Mouse (Mus musculus) hindbrain, embryonic 10.5 days (tissue): ENCODE results near the gene Isl2. TPM values are rescaled to one million over a fixed set of nuclear protein-coding genes. Genes with fewer than 3 reads are reported as not detected.

Source experiments
- DNase-seq: peaks from one replicate; pipeline ENCODE4 v3.0.0-alpha.2; 2017; ENCODE audit warnings: low spot score
- H3K27ac ChIP-seq: fragments of 300-500 bp; sonication (generic); 2 replicates; pipeline ENCODE4 v1.5.1; 2016; ENCODE audit warnings: mild to moderate bottlenecking, moderate library complexity
- H3K27me3 ChIP-seq: fragments of 300-500 bp; sonication (generic); 2 replicates; pipeline ENCODE4 v1.6.1; 2016; ENCODE audit warnings: mild to moderate bottlenecking; ENCODE audit not compliant: poor library complexity, insufficient read depth, severe bottlenecking
- H3K36me3 ChIP-seq: fragments of 300-500 bp; sonication (generic); 2 replicates; pipeline ENCODE4 v1.6.1; 2016; ENCODE audit warnings: mild to moderate bottlenecking, moderate library complexity
- H3K4me1 ChIP-seq: fragments of 300-500 bp; sonication (generic); replicated peaks from 2 replicates; pipeline ENCODE4 v1.6.1; 2016; ENCODE audit warnings: mild to moderate bottlenecking
- H3K4me3 ChIP-seq: fragments of 300-500 bp; sonication (generic); 2 replicates; pipeline ENCODE4 v1.5.1; 2016; ENCODE audit warnings: mild to moderate bottlenecking, moderate library complexity
- H3K9me3 ChIP-seq: fragments of 300-500 bp; sonication (generic); 2 replicates; pipeline ENCODE4 v1.6.1; 2016; ENCODE audit warnings: mild to moderate bottlenecking, moderate library complexity
- whole genome bisulfite sequencing: fragments of 180-500 bp; shearing (Covaris S2); methylation state at CpG from one replicate; pipeline ENCODE4 v1.1.7; 2016; 5-methylcytosine and 5-hydroxymethylcytosine counted together
- polyA plus RNA-seq: library from polyadenylated mRNA; unstranded; fragments of >200 nt; fragmentation: Nextera tagmentation; extraction: Ambion mirVana; gene quantifications from 2 replicates; pipeline ENCODE4 v1.2.1, GENCODE M21; 2016

Gene Isl2
- polyA plus RNA-seq = 15.7 and 19.1 TPM in 2 replicates

DNA sequence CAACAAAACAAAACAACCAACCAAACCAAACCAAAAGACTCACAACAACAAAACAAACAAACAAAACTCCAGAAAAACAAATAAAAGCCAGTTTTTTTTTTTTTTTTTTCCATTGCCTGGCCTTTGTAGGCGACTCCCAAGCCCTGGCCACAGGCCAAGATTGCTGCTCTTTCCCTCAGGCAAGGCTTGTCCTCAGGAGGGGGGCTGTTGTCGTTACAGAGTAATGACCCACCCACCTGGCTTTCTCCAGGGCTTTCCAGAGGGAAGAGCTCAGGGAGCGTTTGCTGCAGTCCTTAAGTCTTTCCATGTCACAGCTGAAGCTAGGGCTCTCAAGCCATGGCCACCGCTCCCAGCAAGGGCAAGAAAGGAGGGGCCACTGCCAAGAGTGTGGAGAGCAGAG is at the start of gene Isl2:
Gene Isl2, plus strand, starts transcription at position 296 of the 400 bp plus-strand sequence.
- peaks cover 91% of the 10 kb centered on the region for H3K27me3 ChIP-seq
- peaks cover 41% of the 10 kb centered on the region for H3K4me1 ChIP-seq
- peak; percentile 15 for DNase-seq
- peak within 1 kb of the TSS; percentile 54 for H3K4me3 ChIP-seq
- H3K36me3 ChIP-seq = no peaks in the 10 kb centered on the region
- 8% methylated on average over 4 of the region's 4 CpGs for WGBS
- H3K27ac ChIP-seq = no peak within 1 kb of the TSS
- H3K9me3 ChIP-seq = no peaks in the 10 kb centered on the region

GRCm38 (mm10) chr9:55507922-55508321 is 30.6 kb upstream of the Isl2 start:
- Histone ChIP-seq H3K27me3 (peaks cover 4% of the 10 kb centered on the region), H3K4me3 (no peak overlapping the region), H3K4me1 (peaks cover 16% of the 10 kb centered on the region; the same call in 1 of the 2 replicates), H3K27ac (no peak overlapping the region), H3K36me3 (no peaks in the 10 kb centered on the region), H3K9me3 (no peaks in the 10 kb centered on the region)
- WGBS = 90% methylated on average over 3 of the region's 3 CpGs
- no peak for DNase-seq

- peaks cover 12% of the 10 kb centered on the region for H3K27me3 ChIP-seq
- H3K4me3 ChIP-seq = no peak overlapping the region
- no peaks in the 10 kb centered on the region for H3K9me3 ChIP-seq
- 73% methylated on average over 4 of the region's 4 CpGs for WGBS
- peaks cover 16% of the 10 kb centered on the region; the same call in 1 of the 2 replicates for H3K4me1 ChIP-seq
- no peaks in the 10 kb centered on the region for H3K36me3 ChIP-seq
- DNase-seq = no peak
- no peak overlapping the region for H3K27ac ChIP-seq
Measured at GRCm38 (mm10) chr9:55508701-55509100, 29.8 kb upstream of the Isl2 start.

GRCm38 (mm10) chr9:55509731-55510130 is 28.7 kb upstream of the Isl2 start:
- Histone ChIP-seq H3K9me3 (no peaks in the 10 kb centered on the region), H3K4me1 (peaks cover 16% of the 10 kb centered on the region; the same call in 1 of the 2 replicates), H3K27ac (no peak overlapping the region), H3K27me3 (peaks cover 22% of the 10 kb centered on the region), H3K4me3 (no peak overlapping the region), H3K36me3 (no peaks in the 10 kb centered on the region)
- no peak for DNase-seq
- WGBS = 90% methylated on average over 1 of the region's 1 CpGs

GRCm38 (mm10) chr9:55510651-55511235 is 27.7 kb upstream of the Isl2 start:
- peaks cover 24% of the 10 kb centered on the region for H3K27me3 ChIP-seq
- H3K4me1 ChIP-seq = peaks cover 16% of the 10 kb centered on the region; the same call in 1 of the 2 replicates
- 82% methylated on average over 10 of the region's 10 CpGs for WGBS
- peak overlapping the region; percentile 78 for H3K4me3 ChIP-seq
- no peaks in the 10 kb centered on the region for H3K36me3 ChIP-seq
- no peak for DNase-seq
- 0 out of 2 replicates have a peak overlapping the region, but pooled peaks have one; percentile 94 for H3K27ac ChIP-seq
- H3K9me3 ChIP-seq = no peaks in the 10 kb centered on the region

GRCm38 (mm10) chr9:55511521-55511993 is 26.9 kb upstream of the Isl2 start:
- peak overlapping the region; percentile 94 for H3K27ac ChIP-seq
- H3K4me1 ChIP-seq = peaks cover 16% of the 10 kb centered on the region; the same call in 1 of the 2 replicates
- no peaks in the 10 kb centered on the region for H3K9me3 ChIP-seq
- under 1% methylated on average over 32 of the region's 32 CpGs for WGBS
- DNase-seq = peak; percentile 84
- no peaks in the 10 kb centered on the region for H3K36me3 ChIP-seq
- H3K27me3 ChIP-seq = peaks cover 24% of the 10 kb centered on the region
- peak overlapping the region; percentile 78 for H3K4me3 ChIP-seq

DNA sequence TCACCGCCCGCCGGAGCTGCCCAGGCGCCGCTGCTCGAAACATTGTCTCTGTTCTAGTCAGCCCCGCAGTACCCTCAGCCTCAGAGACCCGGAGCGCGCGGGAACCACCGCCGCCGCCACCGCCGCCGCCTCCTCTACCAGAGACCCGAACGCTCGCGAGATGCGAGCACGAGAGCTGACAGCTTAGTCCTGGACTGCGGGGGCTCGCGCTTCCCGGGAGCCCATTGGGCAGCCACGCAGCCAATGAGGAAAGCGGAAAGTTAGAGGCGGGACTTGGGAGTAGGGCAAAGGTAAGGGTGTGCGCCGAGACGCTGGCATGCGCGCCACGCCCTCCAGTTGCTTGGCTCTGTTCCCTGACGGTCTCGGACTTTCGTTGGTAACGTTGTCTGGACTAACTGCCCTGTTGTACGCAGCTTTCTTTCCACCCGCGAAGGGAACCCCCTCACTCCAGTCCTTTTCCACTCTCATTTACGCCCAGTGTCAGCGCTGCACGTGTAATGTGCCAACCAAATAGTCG is 26.4 kb upstream of the Isl2 start, which contains the start of gene Etfa:
Gene Etfa, minus strand, starts transcription at position 217 of the 517 bp plus-strand sequence.
- Histone ChIP-seq H3K9me3 (no peaks in the 10 kb centered on the region), H3K4me1 (peaks cover 16% of the 10 kb centered on the region; the same call in 1 of the 2 replicates), H3K4me3 (peak within 1 kb of the TSS; percentile 78), H3K27ac (peak within 1 kb of the TSS; percentile 94), H3K36me3 (no peaks in the 10 kb centered on the region), H3K27me3 (peaks cover 24% of the 10 kb centered on the region)
- peak; percentile 95 for DNase-seq
- under 1% methylated on average over 47 of the region's 47 CpGs for WGBS

- H3K27ac ChIP-seq = no peak overlapping the region
- WGBS = 34% methylated on average over 4 of the region's 4 CpGs
- no peak overlapping the region for H3K4me3 ChIP-seq
- no peak for DNase-seq
- H3K27me3 ChIP-seq = peaks cover 5% of the 10 kb centered on the region; the same call in 1 of the 2 replicates
- no peaks in the 10 kb centered on the region for H3K36me3 ChIP-seq
- H3K4me1 ChIP-seq = no peaks in the 10 kb centered on the region
- H3K9me3 ChIP-seq = no peaks in the 10 kb centered on the region
Measured at GRCm38 (mm10) chr9:55525716-55526115, 12.8 kb upstream of the Isl2 start.

DNA sequence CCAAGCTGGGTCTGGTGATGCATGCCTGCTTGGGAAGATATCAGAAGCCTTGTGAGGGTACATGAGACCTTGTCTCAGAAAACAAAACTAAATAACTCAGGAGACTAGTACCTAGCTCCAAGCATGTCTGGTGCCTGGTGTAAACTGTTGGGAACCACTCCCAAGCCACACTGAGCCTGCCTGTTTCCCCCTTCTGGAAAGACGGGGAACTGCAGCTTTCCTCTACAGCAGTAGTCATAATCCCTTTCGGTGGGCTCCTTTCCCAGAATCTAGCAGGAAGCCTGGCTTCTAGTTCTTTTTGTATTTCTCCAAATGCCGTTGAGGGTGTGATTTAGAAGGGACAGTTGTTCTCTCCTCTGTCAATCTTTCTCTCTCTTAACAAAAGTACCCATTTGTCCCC is 2.6 kb upstream of the Isl2 start:
- Histone ChIP-seq H3K27me3 (peaks cover 70% of the 10 kb centered on the region), H3K4me1 (peaks cover 18% of the 10 kb centered on the region)
- WGBS = 33% methylated on average over 3 of the region's 3 CpGs

GRCm38 (mm10) chr9:55539006-55539405 is 534 bp downstream of the Isl2 start:
- Histone ChIP-seq H3K36me3 (no peaks in the 10 kb centered on the region), H3K4me3 (no peak overlapping the region; the same call in 1 of the 2 replicates), H3K4me1 (peaks cover 47% of the 10 kb centered on the region), H3K27ac (no peak overlapping the region), H3K27me3 (peaks cover 97% of the 10 kb centered on the region), H3K9me3 (no peaks in the 10 kb centered on the region)
- WGBS = 5% methylated on average over 1 of the region's 1 CpGs
- no peak for DNase-seq

More for the DNA sequence above, 2.6 kb upstream of the Isl2 start:
- peak; percentile 61 for DNase-seq
- H3K27ac ChIP-seq = no peak overlapping the region
- no peaks in the 10 kb centered on the region for H3K36me3 ChIP-seq
- H3K4me3 ChIP-seq = no peak overlapping the region
- H3K9me3 ChIP-seq = no peaks in the 10 kb centered on the region

DNA sequence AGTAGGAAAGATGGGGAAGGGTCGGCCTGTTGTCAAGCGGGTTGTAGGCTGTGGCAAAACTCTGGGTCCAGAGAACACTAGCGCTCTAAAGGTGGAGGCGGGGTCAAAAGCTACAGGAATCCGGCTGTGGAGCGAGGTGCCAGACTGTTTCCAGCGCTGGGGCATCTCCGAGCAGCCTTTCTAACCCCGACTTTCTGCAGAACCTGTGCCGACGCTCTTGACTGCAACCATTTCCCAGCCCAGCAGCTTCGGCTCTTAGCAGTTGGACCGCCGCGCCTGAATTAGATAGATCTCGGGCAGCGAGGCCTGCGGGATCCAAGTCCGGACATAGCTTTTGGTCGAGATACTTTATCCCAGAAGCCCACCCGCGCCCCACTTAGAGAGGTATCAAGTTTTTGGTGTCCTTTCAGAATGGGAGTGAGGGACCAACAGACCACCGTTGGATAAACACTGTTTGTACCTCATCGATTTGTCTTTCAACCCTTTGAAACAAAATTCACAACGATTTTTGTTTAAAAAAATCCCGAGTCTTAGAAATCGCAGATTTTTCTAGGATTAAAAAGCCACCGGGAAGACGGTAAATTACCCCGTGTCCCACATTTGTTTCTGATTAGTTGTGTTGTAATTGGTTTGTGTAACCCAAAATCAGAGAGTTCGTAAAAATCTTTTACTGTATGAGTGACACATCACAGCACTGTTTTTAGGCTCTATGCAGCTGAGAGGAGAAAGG is 1.4 kb downstream of the Isl2 start:
- H3K4me1 ChIP-seq = peaks cover 56% of the 10 kb centered on the region
- DNase-seq = peak; percentile 51
- H3K9me3 ChIP-seq = no peaks in the 10 kb centered on the region
- 2% methylated on average over 31 of the region's 31 CpGs for WGBS
- H3K36me3 ChIP-seq = no peaks in the 10 kb centered on the region
- no peak overlapping the region for H3K27ac ChIP-seq
- H3K27me3 ChIP-seq = peaks cover 98% of the 10 kb centered on the region
- peak overlapping the region; percentile 54 for H3K4me3 ChIP-seq

GRCm38 (mm10) chr9:55540391-55540770 is 1.9 kb downstream of the Isl2 start:
- H3K9me3 ChIP-seq = no peaks in the 10 kb centered on the region
- H3K36me3 ChIP-seq = no peaks in the 10 kb centered on the region
- peak overlapping the region; percentile 42 for H3K27ac ChIP-seq
- no peak for DNase-seq
- peak overlapping the region; percentile 54 for H3K4me3 ChIP-seq
- under 1% methylated on average over 12 of the region's 12 CpGs for WGBS
- peaks cover 98% of the 10 kb centered on the region for H3K27me3 ChIP-seq
- peaks cover 61% of the 10 kb centered on the region for H3K4me1 ChIP-seq

- peak overlapping the region; percentile 42 for H3K27ac ChIP-seq
- WGBS = 0% methylated on average over 28 of the region's 28 CpGs
Measured at GRCm38 (mm10) chr9:55540888-55541287, 2.4 kb downstream of the Isl2 start.

More at GRCm38 (mm10) chr9:55540888-55541287, 2.4 kb downstream of the Isl2 start:
- Histone ChIP-seq H3K9me3 (no peaks in the 10 kb centered on the region), H3K4me1 (peaks cover 65% of the 10 kb centered on the region), H3K36me3 (no peaks in the 10 kb centered on the region), H3K4me3 (peak overlapping the region; percentile 54), H3K27me3 (peaks cover 100% of the 10 kb centered on the region)
- peak; percentile 94 for DNase-seq
